Mouse (Mus musculus): ENCODE results near the gene Troap. TPM values are rescaled to one million over a fixed set of nuclear protein-coding genes. Genes with fewer than 3 reads are reported as not detected.
A peak's percentile ranks its signal among the peaks of the same experiment; 100 is the strongest.
"Not testable (repeated sequence)": the region's sequence is repeated elsewhere in the genome, so short reads cannot be mapped to it uniquely, and the experiment has no call there.

The Troap gene
- total RNA-seq, 1 experiment from 2014 or later, result 0.23 TPM

DNA sequence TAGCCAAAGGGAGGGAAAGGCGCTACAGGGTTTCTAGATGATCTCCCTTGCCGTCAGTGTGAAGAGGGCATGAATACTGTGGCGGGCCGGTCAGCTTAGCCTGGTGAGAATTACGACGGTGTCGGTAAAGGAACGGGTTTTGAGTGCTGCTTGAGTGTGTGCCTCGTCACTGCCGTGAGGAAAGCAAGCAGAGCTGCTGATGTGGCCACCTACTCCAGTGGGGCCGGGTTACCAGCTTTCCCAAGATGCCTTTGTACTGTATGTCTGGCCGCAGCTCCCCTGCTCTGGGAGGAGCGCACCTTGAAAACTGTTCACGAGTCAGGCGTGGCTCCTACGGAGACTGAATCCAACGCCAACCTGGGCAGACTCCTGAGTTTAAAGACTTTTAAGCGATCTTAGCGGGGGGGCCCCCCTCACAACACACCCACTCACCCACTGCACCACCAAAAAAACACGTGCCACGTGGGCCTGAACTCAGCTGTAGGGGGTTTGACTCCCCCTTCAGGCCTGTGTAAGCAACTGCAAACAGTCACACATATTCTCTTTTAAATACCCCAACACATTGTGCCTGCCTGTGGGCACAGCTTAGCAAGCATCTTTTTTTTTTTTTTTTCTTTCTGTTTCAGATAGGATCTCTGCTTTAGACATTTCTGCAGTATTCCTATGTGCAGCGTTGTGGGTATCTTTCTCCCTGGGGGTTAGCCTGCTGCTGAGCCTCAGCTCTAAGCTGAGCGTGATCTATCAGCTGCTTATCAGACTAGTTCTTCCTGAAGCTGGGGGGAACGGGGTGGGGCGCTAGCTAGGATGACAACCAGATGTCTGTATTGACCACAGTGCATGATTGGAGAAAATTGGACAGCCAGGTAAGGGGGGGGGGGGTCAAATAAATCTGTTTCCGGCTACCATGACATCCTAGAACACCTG lies 34.1 kb upstream of the Troap start:
- no peak for ATAC-seq (ENCODE audit: extremely low read depth, insufficient number of reproducible peaks, low FRiP score, poor library complexity, severe bottlenecking)

DNA sequence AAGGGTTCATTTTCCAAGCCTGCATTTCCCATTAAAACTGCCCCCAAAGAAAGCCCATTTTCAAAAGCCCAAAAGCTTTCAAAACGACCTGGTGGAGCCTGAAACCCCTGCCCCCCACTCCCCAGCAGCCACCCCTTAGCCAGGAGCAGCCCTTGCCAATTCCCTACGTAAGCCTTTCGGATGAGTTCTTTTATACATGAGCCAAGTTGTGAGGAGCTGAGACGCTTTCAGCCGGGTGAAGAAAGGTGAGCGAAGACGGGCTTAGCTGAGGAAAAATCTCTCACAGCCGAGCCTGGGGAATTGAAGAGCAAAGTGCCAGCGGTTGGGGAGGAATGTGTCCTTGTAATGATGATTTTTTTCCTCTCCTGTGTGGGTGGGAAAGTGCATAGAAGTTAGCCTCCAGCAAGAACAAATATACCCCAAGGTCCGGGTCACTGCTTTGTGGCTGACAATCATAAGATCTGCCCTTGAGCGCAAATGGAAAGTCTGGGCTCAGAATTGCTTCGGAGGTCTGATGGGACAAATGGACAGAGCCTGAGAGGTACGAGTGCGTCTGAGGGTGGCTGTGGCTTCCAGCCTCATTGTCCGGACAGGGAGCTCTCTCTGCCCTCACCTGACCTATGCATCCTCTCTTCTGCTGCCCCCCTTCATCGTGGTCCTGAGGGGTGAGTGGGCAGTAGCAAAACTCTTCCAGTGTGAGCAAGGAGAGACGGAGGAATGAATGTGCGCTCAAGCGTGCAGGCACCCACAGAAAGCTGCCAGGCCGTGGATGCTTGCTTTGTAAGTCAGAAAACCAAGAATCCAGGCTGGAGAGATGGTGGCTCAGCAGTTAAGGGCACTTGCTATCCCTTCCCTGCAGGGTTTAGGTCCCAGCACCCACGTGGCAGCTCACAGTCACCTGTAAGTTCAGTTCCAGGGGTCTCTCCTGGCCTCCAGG lies 33.2 kb upstream of the Troap start:
- no peak for ATAC-seq (ENCODE audit: extremely low read depth, insufficient number of reproducible peaks, low FRiP score, poor library complexity, severe bottlenecking)

DNA sequence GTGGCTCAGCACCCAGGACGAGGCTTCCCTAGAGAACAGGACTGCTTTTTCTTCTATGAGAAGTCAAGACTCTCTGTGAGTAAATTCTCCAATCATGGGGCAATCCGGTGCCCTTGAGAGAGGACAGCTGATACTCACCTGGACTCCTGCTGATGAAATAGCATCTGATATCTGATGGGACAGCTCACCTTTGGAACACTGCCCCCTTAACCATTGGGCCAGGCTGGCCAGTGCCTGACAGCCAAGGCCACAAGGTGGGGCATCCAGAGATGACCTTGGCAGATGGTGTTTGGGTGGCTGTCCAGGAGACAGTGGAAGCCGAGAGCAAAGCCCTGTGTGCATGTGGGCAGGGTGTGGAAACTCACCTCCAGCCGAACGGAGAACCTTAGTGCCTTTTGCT lies 32.0 kb upstream of the Troap start:
- ATAC-seq (ENCODE audit: extremely low read depth, insufficient number of reproducible peaks, low FRiP score, poor library complexity, severe bottlenecking), result no peak

DNA sequence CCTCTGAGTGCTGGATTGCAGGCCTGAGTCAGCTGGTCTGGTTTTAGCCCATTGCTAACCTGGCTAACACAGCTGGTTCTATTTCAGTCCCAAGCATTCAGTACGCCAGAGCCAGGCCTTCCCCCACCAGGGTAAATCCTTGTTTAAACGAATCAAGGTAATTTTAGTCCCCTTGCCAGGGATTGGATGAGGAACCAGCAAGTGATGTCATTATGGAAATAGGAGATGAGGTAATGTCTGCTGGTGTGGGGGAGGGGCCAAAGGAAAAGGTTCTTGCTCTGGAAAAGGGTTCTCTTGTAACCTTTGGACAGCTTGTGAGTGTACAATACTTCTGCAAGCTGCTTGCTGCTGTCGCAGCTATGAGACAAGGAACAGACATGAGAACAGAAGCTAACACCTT lies 29.5 kb upstream of the Troap start:
- no peak for ATAC-seq (ENCODE audit: extremely low read depth, insufficient number of reproducible peaks, low FRiP score, poor library complexity, severe bottlenecking)

DNA sequence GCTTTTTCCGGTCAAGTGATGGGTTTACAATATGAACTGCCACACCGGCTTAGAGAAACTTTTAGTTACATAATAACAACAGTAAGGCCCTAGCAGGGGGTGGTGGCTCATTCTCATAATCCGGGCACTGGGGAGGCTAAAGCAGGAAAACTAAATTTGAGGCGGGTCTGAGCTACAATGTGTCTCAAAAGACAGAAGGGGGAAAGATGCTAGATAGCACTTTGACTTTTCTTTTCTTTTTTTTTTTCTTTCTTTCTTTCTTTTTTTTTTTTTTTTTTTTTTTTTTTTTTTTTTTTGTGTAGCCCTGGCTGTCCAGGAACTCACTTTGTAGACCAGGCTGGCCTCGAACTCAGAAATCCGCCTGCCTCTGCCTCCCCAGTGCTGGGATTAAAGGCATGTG lies 28.6 kb upstream of the Troap start:
- not testable (repeated sequence) for ATAC-seq (ENCODE audit: extremely low read depth, insufficient number of reproducible peaks, low FRiP score, poor library complexity, severe bottlenecking)

DNA sequence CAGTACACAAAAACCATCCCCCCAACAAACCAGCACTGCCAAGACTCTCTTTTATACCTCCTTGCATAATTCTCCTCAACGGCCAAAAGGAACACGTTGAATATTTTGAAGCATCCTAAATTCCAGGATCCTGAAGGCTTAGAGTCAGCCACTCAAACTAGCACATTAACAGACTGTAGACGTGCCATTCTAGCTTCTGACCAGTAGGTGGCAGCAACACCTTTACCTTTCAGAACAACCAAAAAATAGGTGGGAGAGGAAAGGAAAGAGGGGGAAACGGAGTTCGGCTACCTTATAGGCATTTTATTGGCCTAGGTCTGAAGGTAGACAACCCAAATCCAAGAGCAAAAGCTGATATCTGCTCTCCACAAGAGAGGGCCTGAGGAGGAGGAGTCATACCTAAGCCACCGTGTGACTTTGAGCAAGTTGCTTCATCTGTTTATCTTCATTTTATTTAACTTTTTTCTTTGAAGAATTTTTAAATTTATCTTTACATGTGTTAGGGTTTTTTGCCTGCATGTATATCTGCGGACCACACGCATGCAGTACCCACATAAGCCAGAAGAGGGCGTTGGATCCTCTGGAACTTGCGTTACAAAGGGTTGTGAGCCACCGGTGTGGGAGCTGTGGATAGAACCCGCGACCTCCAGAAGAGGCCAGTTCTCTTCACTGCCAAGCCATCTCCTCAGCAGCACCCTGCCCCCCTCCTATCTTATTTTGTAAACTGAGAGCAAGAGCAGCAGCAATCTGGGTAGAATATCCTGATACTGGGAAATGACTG lies 24.7 kb upstream of the Troap start:
- ATAC-seq (ENCODE audit: extremely low read depth, insufficient number of reproducible peaks, low FRiP score, poor library complexity, severe bottlenecking), result peak; percentile 56

DNA sequence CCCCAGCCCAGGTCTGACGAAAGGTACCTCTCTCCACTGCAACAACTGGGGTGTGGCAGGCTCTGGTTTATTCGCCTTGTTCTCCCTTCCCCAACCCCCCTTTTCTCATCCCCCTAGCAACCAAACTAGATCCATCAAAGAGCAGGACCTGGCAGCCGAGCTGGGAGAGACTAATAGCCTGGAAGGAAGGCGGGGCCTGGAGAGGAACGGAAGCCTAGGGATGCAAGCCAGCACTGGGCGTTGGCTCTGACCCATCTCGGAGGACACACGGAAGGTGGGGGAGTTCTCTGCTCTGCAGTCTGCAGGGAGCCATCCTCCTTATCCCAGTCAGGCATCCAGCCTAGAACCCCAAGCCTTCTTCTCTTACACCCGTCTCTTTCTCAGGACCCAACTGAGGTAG lies 21.0 kb upstream of the Troap start:
- ATAC-seq (ENCODE audit: extremely low read depth, insufficient number of reproducible peaks, low FRiP score, poor library complexity, severe bottlenecking), result no peak

DNA sequence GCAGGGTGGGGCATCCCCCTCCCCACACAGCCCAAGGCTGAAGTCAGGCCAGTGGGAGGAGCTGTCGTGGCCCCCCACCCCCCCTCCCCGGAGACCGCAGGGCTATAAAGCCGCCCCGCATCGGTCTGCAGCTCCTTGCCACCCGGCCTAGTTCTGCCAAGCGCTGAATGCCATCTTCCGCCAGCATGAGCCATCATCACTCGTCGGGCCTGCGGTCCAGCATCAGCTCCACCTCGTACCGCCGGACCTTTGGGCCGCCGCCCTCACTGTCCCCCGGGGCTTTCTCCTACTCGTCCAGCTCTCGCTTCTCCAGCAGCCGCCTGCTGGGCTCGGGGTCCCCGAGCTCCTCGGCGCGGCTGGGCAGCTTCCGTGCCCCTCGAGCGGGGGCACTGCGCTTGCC lies 19.3 kb upstream of the Troap start, which contains the start of gene Prph:
TSS of gene Prph (plus strand) at position 135 of the 400 bp plus-strand sequence.
- no peak for ATAC-seq (ENCODE audit: extremely low read depth, insufficient number of reproducible peaks, low FRiP score, poor library complexity, severe bottlenecking)

DNA sequence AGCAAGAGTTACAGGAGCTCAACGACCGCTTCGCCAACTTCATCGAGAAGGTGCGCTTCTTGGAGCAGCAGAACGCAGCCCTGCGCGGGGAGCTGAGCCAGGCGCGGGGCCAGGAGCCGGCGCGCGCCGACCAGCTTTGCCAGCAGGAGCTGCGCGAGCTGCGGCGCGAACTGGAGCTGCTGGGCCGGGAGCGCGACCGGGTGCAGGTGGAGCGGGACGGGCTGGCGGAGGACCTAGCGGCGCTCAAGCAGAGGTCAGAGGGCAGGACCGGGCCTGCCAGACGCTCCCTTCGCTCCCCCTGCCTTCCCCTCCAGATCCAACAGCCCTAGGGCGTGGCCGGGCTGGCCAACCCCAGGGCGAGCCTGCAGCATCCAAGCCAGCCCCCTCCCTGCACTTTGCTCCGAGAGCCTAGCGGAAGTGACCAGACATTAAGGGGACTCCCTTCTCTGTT lies 18.8 kb upstream of the Troap start:
- no peak for ATAC-seq (ENCODE audit: extremely low read depth, insufficient number of reproducible peaks, low FRiP score, poor library complexity, severe bottlenecking)

DNA sequence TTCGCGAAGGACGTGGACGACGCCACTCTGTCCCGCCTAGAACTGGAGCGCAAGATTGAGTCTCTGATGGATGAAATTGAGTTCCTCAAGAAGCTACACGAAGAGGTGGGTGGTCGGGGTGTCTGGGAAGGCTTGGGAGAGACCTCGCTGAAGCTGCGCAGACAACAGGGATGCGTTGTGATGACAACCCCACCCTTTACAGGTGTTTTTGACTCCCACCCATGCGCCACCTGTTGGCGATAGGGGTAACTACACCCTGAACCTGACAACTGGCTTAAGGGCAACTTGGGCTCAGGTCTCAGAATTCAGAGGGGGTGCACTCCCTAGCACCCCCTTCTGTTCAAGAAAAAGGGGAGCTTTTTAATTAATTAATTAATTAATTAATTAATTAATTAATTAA lies 18.0 kb upstream of the Troap start:
- peak; percentile 42; the same call in 1 of the 2 replicates for ATAC-seq (ENCODE audit: extremely low read depth, insufficient number of reproducible peaks, low FRiP score, poor library complexity, severe bottlenecking)

DNA sequence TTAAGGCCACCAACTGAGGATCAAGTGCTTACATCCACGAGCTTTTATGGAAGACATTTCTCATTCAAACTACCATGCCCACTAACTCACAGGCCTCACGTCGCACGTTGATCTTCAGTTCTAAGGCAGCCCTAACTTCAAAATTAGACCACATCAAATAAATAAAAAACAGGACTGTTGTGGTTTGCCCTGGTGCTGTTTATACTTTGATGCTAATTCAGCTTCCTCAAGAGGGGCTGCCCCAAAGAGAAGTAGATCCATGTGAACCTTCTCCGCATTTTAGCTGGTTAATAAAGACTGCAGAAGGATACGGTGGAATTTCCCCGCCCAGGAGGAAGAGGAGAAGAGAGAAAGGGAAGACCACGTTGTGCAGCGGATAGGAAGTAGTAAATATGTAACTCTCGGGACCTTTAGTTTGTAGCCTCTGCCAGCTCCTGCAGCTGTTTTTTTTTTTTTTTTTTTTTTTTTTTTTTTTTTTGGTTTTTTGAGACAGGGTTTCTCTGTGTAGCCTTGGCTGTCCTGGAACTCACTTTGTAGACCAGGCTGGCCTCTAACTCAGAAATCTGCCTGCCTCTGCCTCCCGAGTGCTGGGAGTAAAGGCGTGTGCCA lies 8.7 kb upstream of the Troap start:
- ATAC-seq (ENCODE audit: extremely low read depth, insufficient number of reproducible peaks, low FRiP score, poor library complexity, severe bottlenecking), result no peak

DNA sequence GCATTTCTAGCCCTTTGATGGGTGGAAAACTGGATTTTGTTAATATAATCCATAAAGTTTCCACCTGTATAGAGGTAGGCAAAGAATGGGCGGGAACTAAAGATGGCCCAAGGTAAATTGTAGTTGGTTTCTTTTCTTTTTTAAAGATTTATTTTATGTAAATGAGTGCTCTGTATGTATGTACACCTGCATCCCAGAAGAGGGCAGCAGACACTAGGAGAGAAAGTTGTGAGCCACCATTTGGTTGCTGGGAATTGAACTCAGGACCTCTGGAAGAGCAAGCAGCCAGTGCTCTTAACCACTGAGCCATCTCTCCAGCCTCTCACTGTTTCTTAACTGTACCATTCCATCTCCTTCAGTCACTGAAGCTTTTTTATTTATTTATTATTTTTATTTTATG lies 2.4 kb upstream of the Troap start:
- ATAC-seq (ENCODE audit: extremely low read depth, insufficient number of reproducible peaks, low FRiP score, poor library complexity, severe bottlenecking), result no peak

DNA sequence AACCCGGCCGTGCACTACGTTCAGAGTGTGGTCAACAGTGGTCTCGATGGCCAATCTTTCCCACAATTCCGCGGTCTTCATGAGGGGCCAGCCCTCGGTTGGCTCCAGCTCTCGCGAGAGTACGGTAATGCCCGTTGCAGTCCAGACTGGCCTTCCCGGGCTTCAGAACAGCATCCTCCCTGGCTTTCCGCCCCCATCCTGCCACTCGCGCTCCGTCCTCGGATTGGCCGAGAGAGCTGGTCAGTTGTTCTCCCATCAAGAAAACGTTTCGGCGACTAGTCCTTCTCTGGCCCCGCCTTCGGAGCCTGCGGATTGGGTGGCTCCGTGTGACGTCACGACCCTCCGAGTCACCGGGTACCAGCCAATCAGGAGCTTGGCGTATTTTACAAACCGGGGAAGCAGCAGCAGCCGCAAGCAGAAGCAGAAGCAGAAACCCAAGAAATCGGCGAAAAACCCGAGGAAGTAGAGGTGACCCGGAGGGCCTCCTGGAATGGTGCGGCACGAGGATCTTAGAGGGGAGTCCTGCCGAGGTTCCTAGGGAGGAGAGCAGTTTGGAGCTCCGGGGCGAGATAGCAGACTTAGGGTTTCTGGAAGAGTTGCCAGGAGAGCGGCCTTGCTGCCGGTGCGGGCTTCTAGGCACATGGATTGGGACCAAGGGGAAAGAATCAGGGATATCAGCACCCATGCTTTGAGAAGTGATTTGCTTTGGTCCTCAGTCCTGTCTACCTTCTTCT lies 392 bp downstream of the Troap start:
- ATAC-seq (ENCODE audit: extremely low read depth, insufficient number of reproducible peaks, low FRiP score, poor library complexity, severe bottlenecking), result peak; percentile 96

DNA sequence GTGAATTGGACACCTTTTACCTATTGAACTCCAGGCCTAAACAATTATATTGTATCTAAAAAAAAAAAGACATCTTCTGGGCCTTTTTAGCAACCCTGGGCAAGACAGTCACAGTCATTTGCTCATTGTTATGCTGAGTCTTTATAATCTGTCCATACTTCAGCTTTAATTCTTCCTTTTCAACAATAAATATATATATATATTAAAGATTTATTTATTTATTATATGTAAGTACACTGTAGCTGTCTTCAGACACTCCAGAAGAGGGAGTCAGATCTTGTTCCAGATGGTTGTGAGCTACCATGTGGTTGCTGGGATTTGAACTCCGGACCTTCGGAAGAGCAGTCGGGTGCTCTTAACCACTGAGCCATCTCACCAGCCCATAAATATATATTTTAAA lies 1.6 kb downstream of the Troap start:
- ATAC-seq (ENCODE audit: extremely low read depth, insufficient number of reproducible peaks, low FRiP score, poor library complexity, severe bottlenecking), result not testable (repeated sequence)

DNA sequence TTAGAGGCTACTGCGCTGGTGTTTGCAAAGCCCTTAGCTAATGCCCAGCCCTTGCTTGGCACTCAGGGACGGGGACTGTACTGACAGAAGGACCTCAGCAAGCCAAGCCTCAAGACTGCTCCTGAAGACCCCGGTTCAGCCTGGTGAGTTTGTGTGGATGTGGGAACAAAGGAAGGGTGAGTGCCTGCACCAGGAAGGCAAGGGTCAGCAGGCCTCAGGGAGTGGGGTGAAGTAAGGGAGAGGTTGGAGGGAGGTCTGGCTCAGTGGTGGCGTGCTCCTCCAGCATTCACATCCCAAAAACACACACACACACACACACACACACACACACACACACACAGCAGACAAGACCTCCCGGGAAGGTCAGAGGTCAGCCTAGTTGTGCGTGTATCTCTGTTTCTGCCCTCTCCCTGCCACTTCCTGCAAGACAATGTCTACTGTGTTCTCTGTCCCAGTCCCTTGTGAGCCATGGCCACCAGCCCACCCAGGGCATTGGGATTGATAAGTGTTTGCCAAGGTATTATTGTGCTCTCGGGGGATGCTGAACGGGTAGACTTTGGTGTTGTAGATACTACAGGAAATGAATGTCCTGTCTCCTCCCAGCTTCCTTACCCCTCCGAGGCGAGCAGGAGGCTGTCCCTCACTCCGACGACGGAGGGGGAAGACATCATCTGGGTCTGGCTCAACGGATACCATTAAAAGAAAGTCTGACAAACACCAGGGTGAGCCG lies 4.0 kb downstream of the Troap start:
- no peak for ATAC-seq (ENCODE audit: extremely low read depth, insufficient number of reproducible peaks, low FRiP score, poor library complexity, severe bottlenecking)

DNA sequence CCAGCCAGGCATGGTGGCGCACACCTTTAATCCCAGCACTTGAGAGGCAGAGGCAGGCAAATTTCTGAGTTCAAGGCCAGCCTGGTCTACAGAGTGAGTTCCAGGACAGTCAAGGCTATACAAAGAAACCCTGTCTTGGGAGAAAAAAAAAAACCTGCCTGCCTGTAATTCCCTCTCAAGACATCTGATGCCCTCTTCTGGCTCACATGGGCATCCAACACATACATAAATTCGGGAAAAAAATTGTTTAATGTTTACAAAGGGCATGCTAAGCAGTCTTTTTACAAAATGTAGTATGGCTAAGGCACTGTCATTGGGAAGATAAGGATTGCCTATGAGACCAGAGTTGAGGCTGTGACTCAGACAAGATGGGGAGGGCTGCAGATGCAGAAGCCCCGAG lies 5.4 kb downstream of the Troap start:
- no peak for ATAC-seq (ENCODE audit: extremely low read depth, insufficient number of reproducible peaks, low FRiP score, poor library complexity, severe bottlenecking)

DNA sequence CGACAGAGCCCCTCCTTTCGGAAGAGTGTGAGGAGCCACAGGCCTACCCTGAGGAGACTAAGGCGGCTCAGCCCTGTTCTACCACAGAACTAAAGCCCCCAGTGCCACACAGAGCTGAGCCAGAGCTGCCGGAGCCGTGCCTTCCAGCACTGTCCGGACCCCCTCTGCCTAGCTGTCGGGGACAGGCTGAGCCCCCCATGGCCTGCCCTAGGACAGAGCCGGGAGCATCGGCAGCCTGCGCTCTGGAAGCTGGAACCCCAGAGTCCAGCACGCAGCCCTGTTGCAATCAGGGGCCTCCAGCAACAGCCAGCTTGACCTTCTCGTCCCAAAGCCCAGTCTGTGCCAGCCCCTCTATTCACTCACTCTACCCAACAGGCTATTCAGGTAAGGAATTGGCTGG lies 7.9 kb downstream of the Troap start:
- ATAC-seq (ENCODE audit: extremely low read depth, insufficient number of reproducible peaks, low FRiP score, poor library complexity, severe bottlenecking), result no peak
